Mouse (Mus musculus) c-Kit-positive CD71-negative TER-119-negative erythroid progenitor cells, embryonic 14.5 days (primary cell): ENCODE results near the gene Sptbn2.

Experiments used
- DNase-seq: peaks from one replicate; pipeline ENCODE4 v3.0.0-alpha.2; 2013; ENCODE audit warnings: low read depth

Sptbn2 gene

DNA sequence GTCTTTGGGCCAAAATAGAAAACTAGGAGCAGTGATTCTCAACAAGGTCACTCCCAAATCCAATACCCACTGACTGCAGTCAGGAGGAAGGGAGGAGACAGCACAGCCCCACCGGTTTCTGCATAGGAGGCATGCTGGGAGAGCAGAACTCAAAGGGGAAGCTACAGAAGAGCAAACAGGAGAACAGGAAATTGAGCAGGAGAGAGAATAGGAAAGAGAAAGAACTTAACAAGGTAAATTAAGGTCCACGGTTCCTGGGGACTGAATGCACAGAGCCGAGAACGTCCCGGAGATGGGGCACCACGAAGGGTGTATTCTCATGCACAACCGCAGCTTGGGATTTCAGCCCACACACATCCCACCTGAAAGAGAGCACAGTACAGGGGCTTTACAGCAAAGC lies 74.2 kb downstream of the Sptbn2 start:
- no peak for DNase-seq

DNA sequence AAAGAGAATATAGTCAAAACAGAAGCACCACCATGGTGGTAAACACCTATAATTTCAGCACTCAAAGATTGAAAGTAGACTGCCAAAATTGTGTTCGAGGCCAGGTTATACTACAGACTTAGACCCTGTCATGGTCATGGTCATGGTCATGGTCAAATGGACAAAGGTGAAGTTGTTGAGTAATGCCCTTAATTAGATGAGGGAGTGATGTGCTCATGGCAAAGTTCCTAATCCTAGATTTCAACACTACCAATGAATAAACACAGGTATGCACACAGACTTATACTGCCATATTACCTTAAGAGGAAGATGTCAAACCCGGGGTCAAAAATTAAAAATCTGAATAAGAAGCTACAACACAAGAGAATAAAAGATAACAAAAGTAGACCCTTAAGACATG lies 75.3 kb downstream of the Sptbn2 start:
- no peak for DNase-seq

DNA sequence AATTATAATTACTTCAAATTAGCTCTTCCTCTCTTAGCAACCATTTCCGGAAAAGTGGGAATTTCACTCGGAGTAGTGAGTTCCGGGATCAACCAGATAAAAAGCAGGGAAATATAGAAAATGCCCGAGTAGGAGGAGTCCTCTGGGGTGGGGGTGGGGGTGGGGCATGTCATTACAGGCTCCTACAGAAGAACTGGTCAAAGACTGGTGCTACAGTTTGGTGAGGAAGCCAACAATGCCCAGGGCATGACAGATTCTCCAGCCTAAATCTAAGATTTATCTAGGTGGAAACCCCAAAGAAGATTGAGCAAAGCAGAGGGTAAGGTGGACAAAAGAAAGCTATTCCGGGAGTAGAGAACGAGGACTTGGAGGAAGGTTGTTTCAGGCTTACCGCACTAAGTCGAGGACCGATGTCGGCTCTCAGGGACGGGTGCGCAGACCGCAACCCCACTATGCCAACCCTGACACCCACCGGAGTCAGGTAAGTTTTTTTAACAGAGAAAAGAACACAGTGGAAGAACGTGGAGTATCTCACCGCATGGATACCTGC lies 82.4 kb downstream of the Sptbn2 start:
- DNase-seq: no peak

DNA sequence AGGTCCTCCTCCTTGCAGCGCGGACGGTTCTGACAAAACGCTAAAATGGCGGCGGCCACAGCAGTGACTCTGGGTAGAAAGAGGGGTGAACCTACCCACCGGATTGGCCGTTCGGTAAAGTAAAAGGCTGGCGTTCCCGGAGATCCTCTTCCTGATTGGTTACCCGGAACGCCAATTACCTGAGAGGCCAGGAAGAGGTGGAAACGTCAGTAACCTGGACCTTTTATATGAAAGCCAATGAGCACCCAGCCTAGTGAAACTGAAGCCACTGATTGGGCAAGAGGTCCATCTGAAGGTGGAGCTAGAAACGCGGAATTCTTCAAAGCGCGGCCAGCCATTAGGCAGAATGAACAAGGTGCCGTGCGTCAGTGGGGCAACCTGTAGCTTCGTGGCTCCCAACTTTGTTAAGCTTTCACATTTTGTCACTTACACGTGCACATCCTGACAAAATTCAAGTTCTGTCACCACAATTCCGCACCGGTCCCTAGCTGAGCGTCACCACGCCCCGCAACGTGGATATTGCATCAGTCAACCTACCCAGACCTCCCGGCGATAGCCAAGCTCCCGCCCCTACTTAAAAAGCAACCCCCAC lies 83.0 kb downstream of the Sptbn2 start, which contains the start of gene Rbm4:
Gene Rbm4, minus strand, starts transcription at position 71 of the 592 bp plus-strand sequence.
- DNase-seq: peak; percentile 99

DNA sequence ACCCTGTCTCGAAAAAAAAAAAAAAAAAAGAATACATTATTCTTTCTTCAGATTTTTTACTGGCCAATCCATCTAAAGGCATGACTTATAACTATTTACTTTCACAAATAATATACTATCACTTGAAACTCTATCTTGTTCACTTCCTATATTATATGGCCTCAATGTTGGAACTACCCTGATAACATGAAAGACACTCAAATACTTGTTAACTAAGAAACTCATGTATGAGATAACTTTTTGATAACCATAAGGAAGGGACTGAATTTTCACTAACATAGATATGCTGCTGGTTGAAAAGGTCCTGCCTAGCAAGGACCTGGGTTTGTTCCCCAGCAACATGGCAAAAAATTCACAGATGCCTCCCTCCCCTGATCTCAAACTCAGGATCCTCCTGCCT lies 85.0 kb downstream of the Sptbn2 start:
- DNase-seq: no peak

DNA sequence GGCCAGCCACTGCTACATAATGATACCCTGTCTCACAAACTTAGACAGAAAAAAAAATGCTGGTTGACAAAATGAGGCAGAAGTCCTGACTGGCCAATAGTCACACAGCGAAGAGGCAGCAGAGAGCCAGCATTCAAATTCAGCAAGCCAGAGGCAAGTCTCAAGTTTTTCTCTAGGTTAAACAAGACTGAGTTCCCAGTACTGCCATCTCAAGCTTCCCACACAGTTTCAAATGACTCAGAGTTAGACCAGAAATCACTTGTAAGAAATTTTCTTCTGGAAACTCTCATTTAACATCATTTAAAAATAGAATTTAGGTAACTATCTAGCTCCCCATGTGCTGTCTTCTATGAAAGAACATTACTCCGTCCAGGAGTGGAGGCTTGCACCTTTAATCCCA lies 86.9 kb downstream of the Sptbn2 start:
- no peak for DNase-seq

DNA sequence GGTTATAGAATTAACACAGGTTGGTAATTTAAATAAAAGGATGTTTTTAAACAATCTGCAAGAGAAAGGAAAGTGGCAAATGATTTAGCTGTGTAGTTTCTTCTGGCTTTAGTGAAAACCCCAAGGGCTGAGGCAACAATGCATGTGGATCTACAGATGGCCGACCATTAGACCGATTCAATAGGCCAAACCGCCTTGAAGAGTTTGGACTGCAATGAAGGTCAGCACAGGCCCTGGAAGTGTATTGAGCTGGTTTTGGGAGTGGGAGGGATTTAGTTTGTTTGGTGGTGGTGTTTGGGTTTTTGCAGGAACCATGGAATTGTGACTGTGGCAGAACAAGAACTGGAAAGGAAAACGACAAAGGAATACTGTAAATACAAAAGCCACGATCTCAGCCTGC lies 88.1 kb downstream of the Sptbn2 start:
- no peak for DNase-seq
